Mouse (Mus musculus): ENCODE measurements at regions not wholly inside any gene's neighbourhood (a gene's known extent, or its start where the extent isn't known, plus 50 kb on each side); places are given as distances from the start of the nearest gene placed in this dataset.

DNA sequence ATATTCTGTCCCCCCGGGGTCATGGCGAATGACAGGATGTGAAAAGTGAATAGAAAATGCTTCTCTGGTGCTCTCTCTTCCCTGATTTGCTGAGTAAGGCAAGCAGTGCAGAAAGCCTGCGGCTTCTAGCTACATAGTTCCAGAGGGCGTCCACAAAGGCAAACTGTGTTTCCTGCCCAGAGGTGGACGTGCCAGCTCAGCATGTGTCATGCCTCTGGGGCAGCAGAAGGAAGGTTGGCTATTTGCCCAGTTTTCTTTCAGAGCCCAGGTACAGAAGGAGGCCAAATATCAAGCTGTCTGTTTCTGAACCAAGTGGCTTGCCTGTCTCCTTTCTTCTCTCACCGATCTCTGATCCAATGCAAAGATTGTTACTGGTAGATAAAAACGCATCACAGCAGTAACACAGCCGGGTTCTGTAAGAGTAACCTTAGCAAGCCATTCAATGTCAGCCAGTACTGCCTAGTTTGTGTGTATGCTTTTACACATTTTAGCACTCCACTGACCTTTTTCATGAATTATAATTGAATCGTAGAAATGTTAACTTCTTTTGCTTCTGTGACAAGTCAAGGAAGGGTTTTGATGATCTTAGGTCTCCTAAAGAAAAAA, 223.3 kb upstream of the Impg1 start:
- DNase-seq (ENCODE audit: low read depth) = no peak

DNA sequence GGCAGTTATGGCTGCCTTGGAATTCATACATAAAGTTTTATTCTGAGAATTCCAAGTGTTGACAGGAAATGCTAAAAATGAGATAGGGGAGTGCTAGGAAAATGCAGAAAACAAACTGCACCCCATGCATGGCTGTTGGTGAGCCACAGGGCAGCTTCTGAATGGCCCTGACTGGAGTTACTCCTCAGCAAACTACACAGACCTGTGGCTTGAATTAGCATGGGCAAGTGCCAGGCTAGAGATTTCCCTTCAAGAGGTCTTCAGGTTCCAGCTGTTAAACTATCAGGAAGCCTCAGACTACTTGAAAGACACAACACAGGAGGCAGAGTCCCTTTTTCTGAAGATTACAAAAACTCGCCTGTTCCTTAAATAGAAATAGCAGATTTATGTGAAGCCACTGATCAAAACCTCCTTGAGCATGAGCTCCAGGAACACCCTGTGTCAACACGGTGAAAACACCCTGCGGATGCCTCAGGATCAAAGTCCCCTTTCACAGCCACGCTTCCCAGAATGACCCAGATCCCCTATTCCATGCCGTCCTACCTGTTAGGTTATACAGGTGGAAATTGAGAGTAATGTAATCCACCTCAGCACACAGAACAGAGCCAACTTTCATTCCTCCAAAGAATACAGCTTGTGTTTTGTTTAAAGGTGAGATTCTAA, 217.9 kb upstream of the Impg1 start:
- no peak for DNase-seq (ENCODE audit: low read depth)

DNA sequence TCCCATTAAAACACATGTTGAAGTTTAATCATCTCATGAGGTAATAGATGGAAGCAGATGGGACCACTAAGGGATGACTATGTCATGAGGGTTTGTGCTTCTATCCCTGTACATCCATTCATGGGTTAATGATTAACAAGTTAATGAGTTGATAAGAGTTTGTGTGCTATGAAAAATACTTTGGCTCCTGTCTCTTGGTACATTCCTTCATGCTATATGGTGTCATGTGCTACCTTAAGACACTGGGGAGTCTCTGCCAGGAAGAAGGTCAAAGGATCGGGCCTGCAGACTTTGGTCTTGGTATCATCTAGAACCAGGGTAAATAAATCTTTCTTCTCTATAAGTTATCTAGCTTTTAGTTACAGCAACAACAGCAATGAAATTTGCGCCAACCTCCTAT, 216.4 kb upstream of the Impg1 start:
- no peak for DNase-seq (ENCODE audit: low read depth)

DNA sequence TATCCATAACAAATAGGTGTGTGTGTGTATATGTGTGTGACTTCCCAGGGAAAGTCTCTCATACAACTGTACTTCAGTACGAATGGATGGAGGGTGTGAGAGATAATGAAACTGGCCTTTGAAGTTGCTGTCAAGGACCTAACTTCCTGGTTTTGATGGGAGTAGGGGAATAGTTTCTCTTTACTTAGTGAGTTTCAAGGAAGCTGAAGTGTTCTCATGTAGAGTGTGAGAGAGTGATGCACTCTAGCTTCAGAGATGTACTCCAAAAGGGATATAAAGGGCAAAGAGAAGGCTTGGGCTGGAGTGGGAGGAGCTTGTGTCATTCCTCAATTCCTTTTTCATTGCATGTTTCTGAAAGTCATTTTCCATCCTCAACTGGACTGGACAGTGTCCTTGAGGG, 206.2 kb upstream of the Impg1 start:
- DNase-seq (ENCODE audit: low read depth) = no peak

DNA sequence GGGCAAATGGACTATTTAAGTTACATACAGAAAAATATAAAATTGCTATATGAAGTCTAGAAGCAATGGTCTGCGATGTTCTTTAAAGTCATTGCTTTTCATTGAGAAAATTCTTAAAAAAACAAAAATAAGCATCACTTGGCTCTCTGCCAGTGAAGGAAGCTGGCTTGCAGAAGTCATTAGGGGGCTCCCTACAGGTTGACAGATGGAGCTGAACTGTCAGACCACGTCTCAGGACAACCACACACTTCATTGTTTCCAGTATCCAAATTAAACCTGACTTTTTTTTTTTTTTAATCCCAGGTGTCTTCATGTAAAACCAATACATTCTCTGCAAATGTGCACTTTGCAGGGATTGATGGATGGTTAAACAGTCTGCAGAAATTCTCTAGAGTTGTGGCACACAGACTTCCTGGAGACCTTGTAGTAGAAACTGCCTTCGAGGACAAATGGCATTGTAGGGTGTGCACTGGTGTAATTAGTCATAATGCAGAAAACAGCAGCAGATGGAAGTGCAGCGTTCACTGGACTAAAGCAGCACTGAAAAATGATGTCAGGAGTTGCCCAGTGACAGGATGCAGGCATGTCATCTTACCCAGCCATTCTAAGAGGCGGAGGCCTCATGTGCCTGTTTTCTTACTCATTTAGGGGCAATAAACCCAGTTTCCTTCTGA, 203.4 kb upstream of the Impg1 start:
- no peak for DNase-seq (ENCODE audit: low read depth)

DNA sequence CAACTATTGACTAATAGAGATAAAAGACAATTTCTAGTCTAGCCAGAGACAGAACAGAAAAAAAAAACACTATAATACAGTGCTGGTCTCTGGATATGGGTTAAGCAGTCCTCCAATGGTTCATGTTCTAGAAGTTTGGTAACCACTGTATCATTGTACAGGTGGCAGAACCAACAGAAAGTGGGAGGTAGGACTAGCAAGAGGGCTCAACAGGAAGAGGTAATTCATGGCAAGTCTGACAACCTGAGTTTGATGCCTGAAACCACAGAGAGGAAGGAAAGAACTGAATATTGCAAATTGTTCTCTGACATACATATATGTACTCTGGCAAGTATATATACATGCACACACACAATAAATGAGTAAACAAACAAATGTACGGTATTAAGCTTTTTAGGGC, 193.5 kb upstream of the Impg1 start:
- DNase-seq (ENCODE audit: low read depth) = no peak

DNA sequence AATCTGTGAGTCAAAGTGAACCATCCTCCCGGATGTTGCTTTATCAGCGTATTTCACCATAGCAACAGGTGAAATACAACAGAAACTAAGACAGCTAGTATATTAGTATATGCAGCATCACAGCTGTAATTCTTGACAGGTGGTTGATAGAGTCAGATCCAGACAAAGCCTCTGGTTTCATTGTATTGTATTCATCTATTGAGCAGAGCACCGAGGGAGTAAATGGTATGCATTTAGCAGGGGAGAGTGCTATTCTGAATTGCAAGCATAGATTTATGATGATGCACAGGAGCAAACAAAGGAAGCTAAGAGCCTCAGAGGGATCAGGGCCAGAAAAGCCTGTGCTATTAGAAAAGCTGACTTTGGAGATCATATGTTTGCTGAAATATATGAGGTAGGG, 149.8 kb upstream of the Impg1 start:
- DNase-seq (ENCODE audit: low read depth) = no peak

DNA sequence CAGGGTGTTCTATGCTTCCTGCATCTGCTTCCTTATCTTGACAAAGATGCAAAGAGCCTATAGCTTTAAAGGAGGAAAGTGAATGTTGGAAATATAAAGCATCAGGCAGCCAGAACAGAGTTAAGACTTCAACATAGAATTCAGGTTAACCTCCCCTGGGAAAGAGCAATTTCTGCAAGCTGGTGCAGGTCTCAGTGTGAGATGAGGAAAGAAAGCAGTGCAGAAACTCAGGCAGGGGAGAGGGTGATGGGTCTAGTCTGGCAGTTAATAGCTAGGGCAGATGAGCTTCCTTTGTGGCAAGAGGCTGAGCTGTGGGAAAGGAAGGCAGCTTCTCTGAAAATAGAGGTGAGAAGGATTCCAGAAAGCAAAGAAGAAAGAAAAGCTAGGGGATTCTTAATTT, 134.7 kb upstream of the Impg1 start:
- no peak for DNase-seq (ENCODE audit: low read depth)

DNA sequence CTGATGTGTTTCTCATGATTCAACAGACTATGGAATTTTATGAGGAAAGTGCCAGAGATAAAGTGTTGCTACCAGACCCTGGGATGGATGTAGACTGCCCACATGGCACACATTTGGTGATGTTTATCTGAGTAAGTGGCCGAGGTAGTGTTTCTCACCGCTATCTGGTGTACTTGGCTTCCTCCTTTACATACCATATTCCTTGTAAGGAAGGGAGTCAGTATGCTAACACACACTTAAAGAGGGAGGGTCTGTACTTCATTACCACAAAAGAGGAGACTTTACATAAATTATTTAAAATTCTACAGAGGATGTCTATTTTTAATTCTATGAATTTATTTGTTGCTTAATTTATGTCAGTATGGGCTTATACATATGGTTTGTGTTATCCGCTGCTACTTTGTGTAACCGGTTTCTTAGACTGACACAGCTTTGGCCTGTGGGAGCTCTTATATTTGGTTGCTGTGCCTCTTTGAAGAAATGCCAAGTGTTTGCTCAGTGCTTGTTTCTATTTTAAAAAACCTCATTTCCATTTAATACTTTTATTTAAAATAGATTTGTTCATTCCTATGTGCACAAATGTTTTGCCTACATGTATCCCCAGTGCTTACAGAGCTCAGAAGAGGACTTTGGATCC, 100.2 kb upstream of the Impg1 start:
- no peak for DNase-seq (ENCODE audit: low read depth)

DNA sequence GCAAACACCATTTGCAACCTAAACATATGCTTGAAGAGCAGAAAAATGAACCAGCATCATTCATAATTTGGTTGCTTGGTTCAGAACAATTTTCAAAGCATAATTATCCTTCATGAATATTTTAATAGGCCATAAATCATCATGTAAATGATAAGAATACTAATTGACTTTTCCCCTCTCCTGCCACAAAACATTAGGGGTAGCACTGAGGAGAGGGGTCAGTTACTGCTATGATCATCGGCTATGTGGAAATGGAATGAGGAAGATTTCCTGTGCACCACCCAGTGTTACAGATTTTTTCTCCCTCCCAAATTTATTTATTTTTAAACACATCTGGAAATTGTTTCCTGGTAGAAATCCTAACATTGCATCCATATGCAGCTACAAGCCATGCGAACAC, 98.4 kb upstream of the Impg1 start:
- no peak for DNase-seq (ENCODE audit: low read depth)

DNA sequence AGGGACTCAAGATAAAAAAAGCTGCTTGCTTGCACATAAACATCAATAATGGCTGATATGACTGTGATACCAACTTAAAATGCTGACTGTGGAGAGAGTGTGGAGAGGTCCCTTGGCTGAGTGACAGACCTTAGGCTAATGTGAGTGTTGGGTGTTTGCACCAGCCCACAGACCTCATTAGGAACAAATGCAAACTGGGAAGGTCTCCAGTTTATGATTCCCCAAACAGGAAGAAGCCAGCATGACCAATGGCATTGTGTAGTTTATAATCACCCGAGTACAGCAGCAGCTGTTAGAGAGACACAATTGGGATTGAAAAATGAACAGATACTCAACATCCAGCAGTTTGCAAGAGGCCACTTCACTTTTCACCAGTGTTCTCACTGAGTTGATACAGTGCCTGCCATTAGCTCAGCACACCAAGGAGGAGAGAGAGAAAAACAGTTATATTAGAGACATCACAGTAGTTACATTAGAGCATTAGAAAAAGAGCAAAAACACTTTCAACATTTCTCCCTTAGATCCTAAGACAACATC, 90.3 kb upstream of the Impg1 start:
- DNase-seq (ENCODE audit: low read depth) = no peak
